Mouse (Mus musculus) heart, adult 2 months (tissue): ENCODE results near the gene Stat3.

ENCODE experiments used
- CTCF ChIP-seq: fragments of 200-600 bp; IDR thresholded peaks from 2 replicates; pipeline ENCODE4 v1.8.1; 2022; ENCODE audit warnings: antibody characterized with exemption, mild to moderate bottlenecking, moderate library complexity
- EP300 ChIP-seq: fragments of 200-500 bp; IDR thresholded peaks from 2 replicates; pipeline ENCODE4 v1.6.1; 2011; ENCODE audit warnings: low read depth, low read length, control low read depth; ENCODE audit not compliant: insufficient read depth
- POLR2A ChIP-seq: fragments of 200-500 bp; IDR thresholded peaks from 2 replicates; pipeline ENCODE4 v1.6.1; 2011; ENCODE audit warnings: mild to moderate bottlenecking, low read depth, low read length, control low read depth; ENCODE audit not compliant: insufficient read depth

DNA sequence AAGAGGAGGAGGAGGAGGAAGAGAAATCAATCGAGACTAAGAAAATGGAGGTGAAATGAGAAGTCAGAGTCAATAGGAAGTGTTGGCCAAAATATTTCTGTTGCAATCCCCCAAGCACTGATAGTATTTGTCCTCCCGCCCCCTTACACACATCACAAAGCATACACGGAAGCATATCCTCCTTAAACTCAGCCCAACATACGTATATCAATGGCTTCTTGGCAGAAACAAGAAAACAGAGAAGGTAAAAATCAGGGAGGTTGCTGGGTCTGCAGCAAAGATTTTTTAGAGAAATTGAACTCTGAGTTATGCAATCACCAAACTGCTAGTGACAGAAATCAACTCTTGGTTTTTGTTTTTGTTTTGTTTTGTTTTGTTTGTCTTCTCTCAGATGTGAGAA lies 91.3 kb downstream of the Stat3 start:
- no peak for TF ChIP-seq CTCF
- no peak for TF ChIP-seq POLR2A
- TF ChIP-seq EP300 = no peak
